Mouse (Mus musculus) liver, embryonic 11.5 days (tissue): ENCODE measurements around the gene Pld5. TPM values are rescaled to one million over a fixed set of nuclear protein-coding genes. Genes with fewer than 3 reads are reported as not detected.

ENCODE experiments used
- ATAC-seq: fragments of 200-750 bp; cut with Nextera tagmentation; replicated peaks from 2 replicates; pipeline ENCODE4 v1.8.0; 2017; ENCODE audit warnings: moderate number of reproducible peaks, mild to moderate bottlenecking, moderate TSS enrichment, moderate library complexity; ENCODE audit not compliant: low FRiP score
- DNase-seq: peaks from one replicate; pipeline ENCODE4 v3.0.0-alpha.2; 2017; ENCODE audit warnings: low spot score
- H3K27ac ChIP-seq: fragments of 300-500 bp; sonication (generic); 2 replicates; pipeline ENCODE4 v1.5.1; 2014; ENCODE audit warnings: mild to moderate bottlenecking, low read depth, low read length, control low read depth
- H3K27me3 ChIP-seq: fragments of 300-500 bp; sonication (generic); replicated peaks from 2 replicates; pipeline ENCODE4 v1.6.1; 2014; ENCODE audit warnings: low read length, mixed read lengths; ENCODE audit not compliant: control insufficient read depth, insufficient read depth
- H3K36me3 ChIP-seq: fragments of 300-500 bp; sonication (generic); 2 replicates; pipeline ENCODE4 v1.6.1; 2014; ENCODE audit warnings: mild to moderate bottlenecking, low read length, moderate library complexity, mixed read lengths; ENCODE audit not compliant: control insufficient read depth, insufficient read depth
- H3K4me1 ChIP-seq: fragments of 300-500 bp; sonication (generic); replicated peaks from 2 replicates; pipeline ENCODE4 v1.6.1; 2014; ENCODE audit warnings: low read length, mixed read lengths; ENCODE audit not compliant: control insufficient read depth, insufficient read depth
- H3K4me2 ChIP-seq: fragments of 300-500 bp; sonication (generic); 2 replicates; pipeline ENCODE4 v1.6.1; 2014; ENCODE audit warnings: mild to moderate bottlenecking, control low read depth, moderate library complexity
- H3K4me3 ChIP-seq: fragments of 300-500 bp; sonication (generic); 2 replicates; pipeline ENCODE4 v1.5.1; 2014; ENCODE audit warnings: low read depth, low read length, control low read depth
- H3K9ac ChIP-seq: fragments of 300-500 bp; sonication (generic); 2 replicates; pipeline ENCODE4 v1.6.1; 2014; ENCODE audit warnings: low read depth, low read length, control low read depth
- H3K9me3 ChIP-seq: fragments of 300-500 bp; sonication (generic); 2 replicates; pipeline ENCODE4 v1.6.1; 2016; ENCODE audit warnings: low read length, inconsistent platforms, mixed read lengths; ENCODE audit not compliant: control insufficient read depth
- WGBS: fragments of 180-500 bp; shearing (Covaris S2); extraction: QIAGEN DNeasy Blood & Tissue Kit; methylation state at CpG from one replicate; pipeline ENCODE4 v1.1.7; 2014; 5-methylcytosine and 5-hydroxymethylcytosine counted together
- polyA plus RNA-seq: library from polyadenylated mRNA; unstranded; fragments of >200 nt; fragmentation: Nextera tagmentation; extraction: Ambion mirVana; gene quantifications from 2 replicates; pipeline ENCODE4 v1.2.1, GENCODE M21; 2014

Gene Pld5
- polyA plus RNA-seq, 1 experiment from 2014 or later = 0.37 TPM

DNA sequence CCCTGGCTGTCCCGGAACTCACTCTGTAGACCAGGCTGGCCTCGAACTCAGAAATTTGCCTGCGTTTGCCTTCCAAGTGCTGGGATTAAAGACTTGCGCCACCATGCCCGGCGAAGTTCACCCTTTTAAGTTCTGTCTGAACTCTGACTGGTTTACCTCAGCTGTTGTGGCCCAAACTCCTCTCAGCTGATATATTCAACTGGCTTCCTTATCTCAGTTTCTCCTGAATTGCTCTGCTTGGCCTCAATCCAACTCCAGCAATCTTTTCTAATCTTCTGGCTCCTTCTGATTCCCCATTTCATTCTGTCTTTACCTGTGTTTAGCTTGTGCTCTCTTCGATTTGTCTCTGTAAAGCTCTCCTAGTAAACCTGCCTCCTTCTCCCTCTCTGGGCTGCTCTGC, 331.9 kb downstream of the Pld5 start:
- no peak overlapping the region for H3K4me3 ChIP-seq
- H3K4me2 ChIP-seq = no peak overlapping the region
- no peaks in the 10 kb centered on the region for H3K9me3 ChIP-seq
- no peak overlapping the region for H3K27ac ChIP-seq
- H3K27me3 ChIP-seq = no peaks in the 10 kb centered on the region
- no peak overlapping the region for H3K9ac ChIP-seq
- DNase-seq (no peak), ATAC-seq (no peak)
- 83% methylated on average over 7 of the region's 7 CpGs for WGBS
- no peaks in the 10 kb centered on the region for H3K36me3 ChIP-seq
- H3K4me1 ChIP-seq = no peaks in the 10 kb centered on the region

DNA sequence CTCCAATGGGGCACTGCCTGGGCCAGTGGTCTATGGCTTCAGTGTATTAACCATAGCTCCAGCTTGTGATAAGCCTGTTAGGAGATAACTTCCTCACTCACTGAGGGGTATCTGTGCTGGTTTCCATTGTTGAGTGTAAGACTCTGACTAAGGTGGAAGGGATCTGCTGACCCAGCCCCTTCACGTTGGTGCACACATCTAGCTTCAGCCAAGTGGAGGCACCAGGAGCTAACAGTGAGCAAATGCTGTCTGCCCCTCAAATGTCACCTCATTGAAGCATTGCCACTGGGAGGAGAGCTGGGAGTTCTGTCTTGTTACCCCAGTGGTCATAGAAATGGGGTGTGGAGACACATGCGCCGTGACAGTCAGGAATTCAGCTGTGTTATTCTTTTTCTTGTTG, 336.4 kb downstream of the Pld5 start:
- no peak overlapping the region for H3K27ac ChIP-seq
- H3K4me1 ChIP-seq = no peaks in the 10 kb centered on the region
- no peaks in the 10 kb centered on the region for H3K27me3 ChIP-seq
- DNase-seq (no peak), ATAC-seq (no peak)
- H3K9me3 ChIP-seq = no peaks in the 10 kb centered on the region
- 68% methylated on average over 3 of the region's 3 CpGs for WGBS
- H3K9ac ChIP-seq = no peak overlapping the region
- H3K4me3 ChIP-seq = no peak overlapping the region
- H3K4me2 ChIP-seq = no peak overlapping the region
- H3K36me3 ChIP-seq = no peaks in the 10 kb centered on the region

DNA sequence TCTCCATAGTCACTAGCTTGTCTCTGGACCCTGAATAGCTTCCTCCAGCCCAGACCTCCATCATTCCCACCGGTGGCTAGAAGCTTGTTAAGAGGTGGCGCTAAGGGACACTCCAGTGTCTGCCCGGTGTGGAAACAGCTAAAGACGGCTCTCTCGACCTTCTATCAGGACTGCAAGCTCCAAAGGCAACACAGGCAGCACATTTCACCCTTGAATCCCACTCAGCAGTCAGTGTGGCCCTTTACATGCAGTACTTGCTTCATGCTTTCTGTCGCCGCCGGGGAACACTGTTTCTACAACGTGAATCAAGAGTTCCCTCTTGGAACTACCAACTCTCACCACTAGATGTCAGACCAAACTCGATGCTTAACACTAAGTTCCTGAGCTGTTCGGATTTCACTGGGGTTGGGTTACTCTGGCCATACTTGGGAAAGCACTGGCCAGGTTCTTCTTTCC, 338.8 kb downstream of the Pld5 start:
- peak; percentile 79 for ATAC-seq
- Histone ChIP-seq H3K4me3 (no peak overlapping the region), H3K4me2 (peak overlapping the region; percentile 52), H3K36me3 (no peaks in the 10 kb centered on the region), H3K4me1 (no peaks in the 10 kb centered on the region), H3K9ac (no peak overlapping the region), H3K9me3 (no peaks in the 10 kb centered on the region), H3K27me3 (no peaks in the 10 kb centered on the region), H3K27ac (no peak overlapping the region)
- DNase-seq = peak; percentile 46
- 15% methylated on average over 11 of the region's 11 CpGs for WGBS

DNA sequence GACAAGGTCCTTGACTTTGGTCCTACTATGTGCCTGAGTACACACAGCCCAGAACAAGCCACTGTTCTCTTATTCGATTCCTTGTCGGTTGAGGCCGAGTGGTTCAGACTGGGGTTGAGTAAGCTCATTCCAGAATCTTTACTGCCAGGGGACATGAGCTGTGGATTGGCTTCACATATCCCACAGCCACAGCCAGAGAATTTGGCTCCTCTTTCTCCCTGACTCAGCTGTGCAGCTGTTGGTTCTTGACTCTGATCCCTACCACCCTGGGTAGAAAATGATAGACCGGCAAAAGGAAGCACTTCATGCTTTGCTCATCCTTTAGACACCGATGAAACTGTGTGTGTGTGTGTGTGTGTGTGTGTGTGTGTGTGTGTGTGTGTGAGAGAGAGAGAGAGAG, 343.7 kb downstream of the Pld5 start:
- 91% methylated on average over 5 of the region's 5 CpGs for WGBS
- no peaks in the 10 kb centered on the region for H3K4me1 ChIP-seq
- no peak overlapping the region for H3K4me2 ChIP-seq
- no peak overlapping the region for H3K27ac ChIP-seq
- H3K36me3 ChIP-seq = no peaks in the 10 kb centered on the region
- H3K4me3 ChIP-seq = no peak overlapping the region
- no peaks in the 10 kb centered on the region for H3K27me3 ChIP-seq
- no peak overlapping the region for H3K9ac ChIP-seq
- H3K9me3 ChIP-seq = no peaks in the 10 kb centered on the region
- DNase-seq = no peak
- ATAC-seq = no peak

DNA sequence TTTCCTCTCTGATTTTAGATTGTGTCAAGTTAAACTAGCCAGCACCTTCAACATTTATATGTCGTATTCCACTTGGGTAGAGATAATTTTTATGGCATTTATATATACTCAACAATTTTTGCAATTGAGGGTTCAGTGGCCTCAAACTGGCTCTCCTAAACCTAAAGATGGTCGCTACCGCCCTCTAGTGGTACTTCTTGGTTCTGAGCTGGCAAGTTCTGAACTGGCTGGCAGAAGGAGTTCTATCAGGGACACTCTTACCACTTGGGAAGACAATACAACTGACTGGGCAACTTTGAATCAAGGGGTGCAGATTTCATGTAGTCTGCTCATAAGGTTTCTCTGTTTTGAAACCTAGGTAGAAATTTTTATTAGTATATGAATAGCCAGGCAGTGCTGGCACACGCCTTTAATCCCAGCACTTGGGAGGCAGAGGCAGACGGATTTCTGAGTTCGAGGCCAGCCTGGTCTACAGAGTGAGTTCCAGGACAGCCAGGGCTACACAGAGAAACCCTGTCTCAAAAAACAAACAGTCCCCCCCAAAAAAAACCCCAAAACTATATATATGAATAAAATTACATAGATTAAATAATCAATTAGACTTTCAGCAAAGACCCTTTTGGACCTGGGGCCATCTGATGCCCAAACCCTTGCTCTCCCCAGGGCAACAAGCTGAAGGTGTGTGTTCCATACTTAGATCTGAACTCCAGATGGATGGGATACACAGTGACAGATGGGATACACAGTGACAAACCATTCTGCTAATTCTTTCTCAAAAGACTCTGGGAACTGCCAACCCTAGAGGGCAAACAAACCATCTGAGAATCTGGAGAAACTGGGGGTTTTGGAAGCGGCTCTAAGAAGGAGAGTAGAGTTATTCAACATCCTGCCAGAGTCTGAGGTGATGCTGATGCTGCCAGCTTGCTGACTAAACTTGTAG, 351.0 kb downstream of the Pld5 start:
- no peak overlapping the region for H3K4me3 ChIP-seq
- H3K4me1 ChIP-seq = no peaks in the 10 kb centered on the region
- no peak overlapping the region for H3K9ac ChIP-seq
- no peak overlapping the region for H3K27ac ChIP-seq
- H3K27me3 ChIP-seq = no peaks in the 10 kb centered on the region
- ATAC-seq = no peak
- no peak overlapping the region for H3K4me2 ChIP-seq
- H3K36me3 ChIP-seq = no peaks in the 10 kb centered on the region
- WGBS = 48% methylated on average over 7 of the region's 7 CpGs
- H3K9me3 ChIP-seq = no peaks in the 10 kb centered on the region
- DNase-seq = no peak

DNA sequence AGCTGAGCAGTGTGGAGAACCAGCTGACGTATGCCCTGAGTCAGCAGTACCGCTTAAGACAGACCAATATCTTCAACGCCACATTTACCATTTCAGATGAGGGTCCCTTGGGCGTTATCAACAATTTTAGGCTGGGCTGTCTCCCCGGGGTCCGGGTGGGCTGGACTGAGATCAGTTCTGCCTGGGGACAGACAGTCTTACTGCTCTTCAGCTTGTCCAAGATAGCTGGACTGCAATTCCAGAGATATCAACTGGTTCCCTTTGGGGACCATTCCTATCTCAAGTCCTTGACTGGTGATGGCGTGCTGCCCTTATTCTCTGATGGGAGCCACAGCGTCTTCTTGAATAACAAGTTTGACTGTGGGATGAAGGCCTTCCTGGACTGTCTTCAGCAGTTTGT, 354.0 kb downstream of the Pld5 start:
- WGBS = 83% methylated on average over 8 of the region's 8 CpGs
- ATAC-seq = no peak
- no peak overlapping the region for H3K27ac ChIP-seq

DNA sequence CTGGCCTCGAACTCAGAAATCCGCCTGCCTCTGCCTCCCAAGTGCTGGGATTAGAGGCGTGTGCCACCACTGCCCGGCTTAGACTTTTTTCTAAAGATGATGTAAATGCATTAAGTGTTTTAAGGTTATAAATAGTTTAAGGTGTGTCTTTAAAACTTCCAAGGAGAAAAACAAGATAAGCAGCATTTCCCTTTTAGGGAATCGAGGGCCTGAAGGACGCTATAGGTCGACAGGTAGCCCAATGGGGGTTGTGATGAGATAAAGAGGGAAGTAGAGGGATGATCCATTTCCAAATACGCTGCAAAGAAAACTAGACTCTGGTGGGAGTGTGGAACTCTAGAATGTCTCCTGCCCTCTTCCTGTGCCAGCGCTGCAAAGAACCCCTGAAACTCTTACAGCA, 355.1 kb downstream of the Pld5 start, which contains the start of gene Gm38100:
Gm38100 (plus strand) TSS at position 301 of the 400 bp plus-strand sequence.
- H3K36me3 ChIP-seq = no peaks in the 10 kb centered on the region
- no peaks in the 10 kb centered on the region for H3K4me1 ChIP-seq
- H3K9me3 ChIP-seq = no peaks in the 10 kb centered on the region
- no peak within 1 kb of the TSS for H3K27ac ChIP-seq
- H3K27me3 ChIP-seq = no peaks in the 10 kb centered on the region
- DNase-seq (no peak), ATAC-seq (no peak)
- H3K4me2 ChIP-seq = no peak within 1 kb of the TSS
- no peak within 1 kb of the TSS for H3K4me3 ChIP-seq
- no peak within 1 kb of the TSS for H3K9ac ChIP-seq
- 78% methylated on average over 9 of the region's 9 CpGs for WGBS

More for the DNA sequence above, 354.0 kb downstream of the Pld5 start:
- H3K9me3 ChIP-seq = no peaks in the 10 kb centered on the region
- H3K4me3 ChIP-seq = no peak overlapping the region
- no peak for DNase-seq
- H3K9ac ChIP-seq = no peak overlapping the region
- H3K4me2 ChIP-seq = no peak overlapping the region
- no peaks in the 10 kb centered on the region for H3K4me1 ChIP-seq
- H3K27me3 ChIP-seq = no peaks in the 10 kb centered on the region
- no peaks in the 10 kb centered on the region for H3K36me3 ChIP-seq

DNA sequence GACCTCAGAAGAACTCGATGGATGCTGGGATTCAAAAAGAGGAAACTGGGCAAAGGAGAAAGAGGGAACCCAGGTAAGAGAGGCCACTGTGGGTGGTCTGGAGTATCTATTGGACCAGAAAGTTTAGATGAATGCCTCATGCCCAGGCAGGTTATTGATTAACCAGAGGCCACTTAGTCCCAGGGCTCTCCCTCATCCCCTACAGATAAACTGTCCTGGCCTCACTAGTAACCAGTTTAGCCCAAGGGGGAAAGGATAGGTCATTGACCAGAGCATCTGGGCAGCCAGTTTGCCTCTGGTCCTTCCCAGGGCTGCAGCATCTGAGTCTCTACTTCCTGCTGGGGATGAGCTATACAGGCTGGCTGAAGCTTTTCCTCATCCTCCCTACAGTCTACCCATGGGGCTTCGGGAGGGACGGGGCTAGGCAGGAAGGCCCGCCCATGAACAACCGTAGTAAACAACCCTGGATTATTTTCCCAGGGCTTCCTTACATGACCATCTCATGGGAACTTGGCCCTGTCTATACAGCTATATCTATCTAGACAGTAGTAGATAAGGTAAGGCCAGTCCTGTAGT, 361.3 kb downstream of the Pld5 start:
- no peak overlapping the region for H3K4me2 ChIP-seq
- no peak overlapping the region for H3K9ac ChIP-seq
- H3K4me1 ChIP-seq = no peaks in the 10 kb centered on the region; the same call in 1 of the 2 replicates
- no peak for DNase-seq
- WGBS = 67% methylated on average over 5 of the region's 5 CpGs
- H3K4me3 ChIP-seq = no peak overlapping the region
- no peaks in the 10 kb centered on the region for H3K27me3 ChIP-seq
- peaks cover 3% of the 10 kb centered on the region; the same call in 1 of the 2 replicates for H3K36me3 ChIP-seq
- H3K9me3 ChIP-seq = no peaks in the 10 kb centered on the region
- peak; percentile 37; the same call in 1 of the 2 replicates for ATAC-seq
- H3K27ac ChIP-seq = no peak overlapping the region
